Mouse (Mus musculus) left cerebral cortex, adult 9 months (tissue): ENCODE data around the gene Hsd17b13.
A peak's percentile ranks its signal among the peaks of the same experiment; 100 is the strongest.
"Not testable (repeated sequence)": the region's sequence is repeated elsewhere in the genome, so short reads cannot be mapped to it uniquely, and the experiment has no call there.

Experiments
- DNase-seq, 2 experiments: peaks; one replicate each; pipeline ENCODE4 v3.0.0; 2022; ENCODE audit warnings: low spot score in 2 of 2

Gene Hsd17b13

GRCm38 (mm10) chr5:103977297-103977696, at the start of gene Hsd17b13:
TSS of gene Hsd17b13 (minus strand) at chr5:103977410.
- DNase-seq: no peak

- no peak for DNase-seq
These were observed 48.1 kb upstream of the Hsd17b13 start for GRCm38 (mm10) chr5:104025245-104025854.

GRCm38 (mm10) chr5:104024762-104025161, 47.6 kb upstream of the Hsd17b13 start:
- no peak for DNase-seq

- not testable (repeated sequence) for DNase-seq
These were observed 47.0 kb upstream of the Hsd17b13 start for GRCm38 (mm10) chr5:104024193-104024592.

GRCm38 (mm10) chr5:104023289-104024020, 46.2 kb upstream of the Hsd17b13 start:
- no peak for DNase-seq

- DNase-seq: no peak
These were observed 45.3 kb upstream of the Hsd17b13 start for GRCm38 (mm10) chr5:104022558-104022957.

GRCm38 (mm10) chr5:104021597-104022378, 44.6 kb upstream of the Hsd17b13 start, which contains the start of gene Hsd17b11:
TSS of gene Hsd17b11 (minus strand) at chr5:104021919.
- peak; percentile 27 to 79 for DNase-seq

- no peak for DNase-seq
These were observed 34.2 kb upstream of the Hsd17b13 start for GRCm38 (mm10) chr5:104011419-104011818.

- DNase-seq: no peak
These were observed 33.1 kb upstream of the Hsd17b13 start for GRCm38 (mm10) chr5:104010261-104010660.

- DNase-seq: no peak
These were observed 32.2 kb upstream of the Hsd17b13 start for GRCm38 (mm10) chr5:104009421-104009820.

GRCm38 (mm10) chr5:104007801-104008200, 30.6 kb upstream of the Hsd17b13 start:
- no peak for DNase-seq

- DNase-seq: no peak
These were observed 29.6 kb upstream of the Hsd17b13 start for GRCm38 (mm10) chr5:104006811-104007210.

- DNase-seq: no peak
These were observed 26.7 kb upstream of the Hsd17b13 start for GRCm38 (mm10) chr5:104003955-104004354.

GRCm38 (mm10) chr5:104003256-104003931, 26.2 kb upstream of the Hsd17b13 start:
- no peak for DNase-seq

- DNase-seq: no peak
These were observed 25.5 kb upstream of the Hsd17b13 start for GRCm38 (mm10) chr5:104002549-104003255.

GRCm38 (mm10) chr5:103999738-104000137, 22.5 kb upstream of the Hsd17b13 start:
- peak in 1 of 2 experiments; percentile 81 for DNase-seq

- peak in 1 of 2 experiments; percentile 43 for DNase-seq
These were observed 21.5 kb upstream of the Hsd17b13 start for GRCm38 (mm10) chr5:103998739-103999138.

- peak in 1 of 2 experiments; percentile 44 for DNase-seq
These were observed 18.0 kb upstream of the Hsd17b13 start for GRCm38 (mm10) chr5:103995181-103995580.

- no peak for DNase-seq
These were observed 17.5 kb upstream of the Hsd17b13 start for GRCm38 (mm10) chr5:103994669-103995068.

GRCm38 (mm10) chr5:103993601-103994000, 16.4 kb upstream of the Hsd17b13 start:
- no peak for DNase-seq

GRCm38 (mm10) chr5:103992831-103993230, 15.6 kb upstream of the Hsd17b13 start:
- DNase-seq: no peak
